Mouse (Mus musculus): ENCODE data around the gene Lama4.

- TF ChIP-seq CTCF (IDR thresholded peaks at IDR 0.05; ENCODE audit: low read depth, low read length) (no peak), POLR2A (IDR thresholded peaks at IDR 0.05; ENCODE audit: borderline replicate concordance, low read depth, low read length) (no peak)
These were observed 100.7 kb downstream of the Lama4 start for GRCm38 (mm10) chr10:39066061-39066460.
